Mouse (Mus musculus) hindbrain, embryonic 14.5 days (tissue): ENCODE measurements at regions not wholly inside any gene's neighbourhood (a gene's known extent, or its start where the extent isn't known, plus 50 kb on each side); places are given as distances from the start of the nearest gene placed in this dataset.
A peak's percentile ranks its signal among the peaks of the same experiment; 100 is the strongest.

Experiments
- ATAC-seq: fragments of 200-750 bp; cut with Nextera tagmentation; 2 replicates; pipeline ENCODE4 v1.8.0; 2017; ENCODE audit warnings: moderate number of reproducible peaks, mild to moderate bottlenecking, moderate TSS enrichment, moderate library complexity; ENCODE audit not compliant: low FRiP score
- DNase-seq: peaks from one replicate; pipeline ENCODE4 v3.0.0-alpha.2; 2015; ENCODE audit warnings: low spot score
- H3K27ac ChIP-seq: fragments of 300-500 bp; sonication (generic); 2 replicates; pipeline ENCODE4 v1.5.1; 2014; ENCODE audit warnings: mild to moderate bottlenecking, moderate library complexity
- H3K27me3 ChIP-seq: fragments of 300-500 bp; sonication (generic); 2 replicates; pipeline ENCODE4 v1.6.1; 2014; ENCODE audit warnings: mild to moderate bottlenecking, low read length, mixed read lengths; ENCODE audit not compliant: control insufficient read depth, insufficient read depth
- H3K36me3 ChIP-seq: fragments of 300-500 bp; sonication (generic); replicated peaks from 2 replicates; pipeline ENCODE4 v1.6.1; 2014; ENCODE audit not compliant: control insufficient read depth, insufficient read depth
- H3K4me1 ChIP-seq: fragments of 300-500 bp; sonication (generic); replicated peaks from 2 replicates; pipeline ENCODE4 v1.6.1; 2014; ENCODE audit warnings: antibody characterized with exemption, low read length, mixed read lengths; ENCODE audit not compliant: control insufficient read depth, insufficient read depth
- H3K4me2 ChIP-seq: fragments of 300-500 bp; sonication (generic); replicated peaks from 2 replicates; pipeline ENCODE4 v1.6.1; 2014; ENCODE audit warnings: mild to moderate bottlenecking, moderate library complexity
- H3K4me3 ChIP-seq: fragments of 300-500 bp; sonication (generic); replicated peaks from 2 replicates; pipeline ENCODE4 v1.5.1; 2014; ENCODE audit warnings: mild to moderate bottlenecking, low read length
- H3K9ac ChIP-seq: fragments of 300-500 bp; sonication (generic); 2 replicates; pipeline ENCODE4 v1.6.1; 2014
- H3K9me3 ChIP-seq: fragments of 300-500 bp; sonication (generic); 2 replicates; pipeline ENCODE4 v1.6.1; 2016; ENCODE audit warnings: low read length; ENCODE audit not compliant: control insufficient read depth
- WGBS: fragments of 180-500 bp; shearing (Covaris S2); extraction: QIAGEN DNeasy Blood & Tissue Kit; methylation state at CpG from one replicate; pipeline ENCODE4 v1.1.7; 2014; 5-methylcytosine and 5-hydroxymethylcytosine counted together

GRCm38 (mm10) chr17:51500751-51501150 lies 321.6 kb upstream of the Tbc1d5 start:
- Histone ChIP-seq H3K9me3 (no peaks in the 10 kb centered on the region), H3K9ac (no peak overlapping the region), H3K27ac (no peak overlapping the region), H3K4me1 (no peaks in the 10 kb centered on the region), H3K4me2 (no peak overlapping the region; the same call in 1 of the 2 replicates), H3K4me3 (no peak overlapping the region), H3K27me3 (no peaks in the 10 kb centered on the region), H3K36me3 (no peaks in the 10 kb centered on the region)
- WGBS = 61% methylated on average over 10 of the region's 10 CpGs
- DNase-seq (no peak), ATAC-seq (no peak)

DNA sequence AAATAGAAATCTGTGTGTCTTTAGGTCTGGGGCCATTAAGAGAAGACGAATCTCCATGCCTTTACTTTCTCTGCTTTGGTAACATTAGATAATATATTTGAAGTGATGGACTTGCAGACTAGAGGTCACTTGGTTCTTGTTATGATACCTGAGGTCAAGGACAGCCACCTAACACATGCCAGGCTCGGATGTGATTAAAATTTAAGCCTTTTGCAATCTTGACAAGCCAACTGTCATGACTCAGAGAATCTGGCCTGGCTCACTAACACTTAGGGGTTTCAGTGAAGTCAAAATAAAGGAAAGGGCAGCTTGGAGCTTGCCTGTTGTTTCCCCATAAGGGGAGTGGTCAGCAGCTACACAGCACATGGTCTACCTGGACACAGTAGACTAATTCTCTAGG lies 320.4 kb upstream of the Tbc1d5 start:
- DNase-seq (no peak), ATAC-seq (no peak)
- WGBS = 92% methylated on average over 2 of the region's 2 CpGs
- H3K9ac ChIP-seq = no peak overlapping the region
- no peak overlapping the region for H3K4me3 ChIP-seq
- no peaks in the 10 kb centered on the region for H3K4me1 ChIP-seq
- no peaks in the 10 kb centered on the region for H3K27me3 ChIP-seq
- no peaks in the 10 kb centered on the region for H3K36me3 ChIP-seq
- no peak overlapping the region for H3K27ac ChIP-seq
- H3K4me2 ChIP-seq = no peak overlapping the region
- H3K9me3 ChIP-seq = no peaks in the 10 kb centered on the region

DNA sequence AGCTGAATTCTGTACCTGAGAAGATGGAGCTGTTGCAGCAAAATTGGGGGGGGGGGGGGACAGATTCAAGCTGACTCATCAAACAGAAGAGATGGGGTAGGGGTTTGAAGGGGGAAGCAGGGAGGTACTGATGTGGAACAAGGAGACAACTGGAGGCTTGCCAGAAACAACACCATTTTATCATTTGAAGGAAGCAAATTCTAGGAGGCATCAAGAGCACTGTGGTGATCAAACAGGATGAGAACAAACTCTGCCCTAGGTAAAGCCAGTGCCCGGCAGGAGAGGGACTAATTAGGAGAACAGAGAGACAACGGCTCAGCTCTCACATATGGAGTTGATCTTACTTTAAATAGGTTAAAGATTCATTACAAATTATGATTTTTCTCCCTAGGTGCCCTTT lies 315.9 kb upstream of the Tbc1d5 start:
- no peaks in the 10 kb centered on the region for H3K27me3 ChIP-seq
- no peak overlapping the region for H3K27ac ChIP-seq
- ATAC-seq (no peak), DNase-seq (no peak)
- WGBS = 52% methylated on average over 2 of the region's 2 CpGs
- no peak overlapping the region for H3K4me2 ChIP-seq
- no peaks in the 10 kb centered on the region for H3K36me3 ChIP-seq
- no peaks in the 10 kb centered on the region for H3K9me3 ChIP-seq
- no peak overlapping the region for H3K9ac ChIP-seq
- H3K4me3 ChIP-seq = no peak overlapping the region
- no peaks in the 10 kb centered on the region for H3K4me1 ChIP-seq

GRCm38 (mm10) chr17:51489386-51489785 lies 310.2 kb upstream of the Tbc1d5 start:
- ATAC-seq (no peak), DNase-seq (no peak)
- Histone ChIP-seq H3K9ac (no peak overlapping the region), H3K9me3 (no peaks in the 10 kb centered on the region), H3K4me2 (no peak overlapping the region), H3K4me1 (no peaks in the 10 kb centered on the region), H3K36me3 (no peaks in the 10 kb centered on the region), H3K4me3 (no peak overlapping the region), H3K27ac (no peak overlapping the region), H3K27me3 (no peaks in the 10 kb centered on the region)
- WGBS = 86% methylated on average over 3 of the region's 3 CpGs

DNA sequence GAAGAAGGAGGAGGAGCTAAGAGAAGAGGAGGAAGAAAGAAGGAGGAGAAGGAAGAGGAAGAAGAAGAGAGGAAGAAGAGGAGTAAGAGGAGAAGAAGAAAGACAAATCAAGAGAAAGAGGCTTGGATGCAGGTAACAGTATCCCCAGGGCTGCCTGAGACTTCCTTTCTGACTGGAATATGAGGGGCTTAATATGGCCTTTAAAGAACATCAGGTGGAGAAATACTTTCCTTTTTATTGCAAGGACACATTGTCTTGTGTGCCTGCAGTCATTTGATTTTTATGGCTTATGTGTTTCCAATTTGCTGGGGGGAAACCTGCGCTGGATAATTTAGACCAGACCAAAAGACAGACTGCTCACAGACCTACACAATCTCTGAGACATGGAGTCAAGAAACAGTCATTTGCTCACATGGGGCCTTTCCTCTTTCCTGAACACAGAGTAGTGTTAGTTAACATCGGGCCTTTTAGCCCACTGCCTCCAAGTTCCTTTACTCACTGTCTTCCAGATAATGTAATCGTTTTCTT lies 308.8 kb upstream of the Tbc1d5 start:
- Histone ChIP-seq H3K9ac (no peak overlapping the region), H3K27me3 (no peaks in the 10 kb centered on the region), H3K27ac (no peak overlapping the region), H3K4me2 (no peak overlapping the region), H3K4me3 (no peak overlapping the region), H3K4me1 (no peaks in the 10 kb centered on the region), H3K9me3 (no peaks in the 10 kb centered on the region), H3K36me3 (no peaks in the 10 kb centered on the region)
- ATAC-seq = no peak
- DNase-seq = no peak
- WGBS = 93% methylated on average over 3 of the region's 3 CpGs

DNA sequence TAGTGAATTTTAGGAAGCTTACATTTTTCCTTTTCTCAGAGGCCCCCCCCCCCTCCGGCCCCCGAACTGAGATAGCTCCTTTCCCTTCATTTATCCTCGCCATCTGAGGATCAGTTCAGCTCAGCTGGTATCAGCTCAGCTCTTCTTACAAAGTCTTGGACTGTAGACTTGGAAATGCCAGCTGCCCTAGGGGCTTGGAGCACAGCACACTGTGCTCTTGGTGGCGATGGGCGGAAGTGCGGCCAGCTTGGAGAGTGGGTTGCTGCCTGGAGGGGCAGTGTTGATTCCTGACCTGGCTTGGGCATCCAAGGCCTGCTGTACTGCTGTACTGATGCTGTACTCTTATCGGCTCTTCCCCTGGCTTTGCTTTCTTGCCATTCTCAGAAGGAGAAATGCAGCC lies 298.7 kb upstream of the Tbc1d5 start:
- ATAC-seq (no peak), DNase-seq (no peak)
- Histone ChIP-seq H3K36me3 (no peaks in the 10 kb centered on the region), H3K9me3 (no peaks in the 10 kb centered on the region), H3K9ac (no peak overlapping the region), H3K27ac (no peak overlapping the region), H3K4me1 (no peaks in the 10 kb centered on the region), H3K27me3 (no peaks in the 10 kb centered on the region), H3K4me3 (no peak overlapping the region), H3K4me2 (no peak overlapping the region)
- 78% methylated on average over 7 of the region's 7 CpGs for WGBS

DNA sequence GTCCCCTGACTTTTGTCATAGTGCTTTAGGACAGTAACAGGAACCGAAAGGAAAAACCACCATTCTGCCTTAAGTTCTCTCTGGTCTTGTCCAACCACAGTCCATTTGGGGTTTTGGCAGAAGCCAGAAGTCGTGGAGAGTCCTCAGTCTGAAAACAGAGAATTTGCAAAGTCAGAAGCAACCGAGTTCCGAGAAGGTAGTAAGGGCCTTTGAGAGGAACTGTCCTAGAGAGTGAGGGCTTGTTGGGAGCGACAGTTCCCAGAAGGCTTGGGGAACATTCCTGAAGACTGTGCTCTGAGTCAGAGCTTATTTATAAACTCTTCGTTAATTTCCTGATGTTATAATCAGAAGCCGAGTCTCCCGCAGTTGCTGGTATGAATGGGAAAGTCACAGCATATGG lies 298.3 kb upstream of the Tbc1d5 start:
- no peak overlapping the region for H3K4me2 ChIP-seq
- H3K36me3 ChIP-seq = no peaks in the 10 kb centered on the region
- H3K4me1 ChIP-seq = no peaks in the 10 kb centered on the region
- 96% methylated on average over 8 of the region's 8 CpGs for WGBS
- H3K9me3 ChIP-seq = no peaks in the 10 kb centered on the region
- H3K9ac ChIP-seq = no peak overlapping the region
- DNase-seq = no peak
- no peak overlapping the region for H3K27ac ChIP-seq
- ATAC-seq = no peak
- no peak overlapping the region for H3K4me3 ChIP-seq
- no peaks in the 10 kb centered on the region for H3K27me3 ChIP-seq

DNA sequence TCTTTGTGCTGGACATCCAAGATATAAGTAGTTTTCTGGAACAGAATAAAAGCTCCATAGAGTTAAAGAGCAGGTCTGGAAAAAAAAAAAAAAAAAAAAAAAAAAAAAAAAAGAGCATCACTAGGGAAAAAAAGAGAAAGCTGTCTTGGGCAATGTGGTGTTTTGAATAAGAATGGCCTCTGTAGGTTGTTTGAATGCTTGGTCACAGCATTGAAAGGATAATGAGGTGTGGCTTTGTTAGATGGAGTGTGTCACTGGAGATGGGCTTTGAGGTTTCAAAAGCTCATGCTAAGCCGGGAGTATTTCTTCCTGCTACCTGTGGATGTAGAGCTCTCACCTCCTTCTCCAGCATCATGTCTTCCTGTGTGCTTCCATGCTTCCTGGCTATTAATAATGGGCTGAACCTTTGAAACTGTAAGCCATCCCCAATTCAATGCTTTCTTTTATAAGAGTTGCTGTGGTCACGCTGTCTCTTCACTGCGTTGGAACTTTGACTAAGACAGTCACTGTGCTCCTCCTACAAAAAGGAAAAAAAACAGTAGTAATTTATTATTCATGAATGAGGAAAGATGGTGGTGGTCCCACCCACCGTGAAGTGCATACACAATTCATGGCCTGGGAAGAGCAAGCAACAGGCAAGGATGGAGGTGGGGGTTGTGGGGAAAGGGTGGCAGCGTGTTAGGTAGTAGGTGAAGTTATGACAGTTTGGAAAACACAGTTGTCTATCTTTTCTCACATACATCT lies 283.2 kb upstream of the Tbc1d5 start:
- no peak for DNase-seq
- 0 out of 2 replicates have a peak overlapping the region, but pooled peaks have one; percentile 19 for H3K4me3 ChIP-seq
- H3K9ac ChIP-seq = no peak overlapping the region
- H3K27ac ChIP-seq = no peak overlapping the region
- H3K36me3 ChIP-seq = no peaks in the 10 kb centered on the region
- no peaks in the 10 kb centered on the region; the same call in 1 of the 2 replicates for H3K4me1 ChIP-seq
- WGBS = 25% methylated on average over 5 of the region's 5 CpGs
- peak overlapping the region; percentile 44 for H3K4me2 ChIP-seq
- H3K27me3 ChIP-seq = no peaks in the 10 kb centered on the region
- no peak for ATAC-seq
- no peaks in the 10 kb centered on the region for H3K9me3 ChIP-seq

- WGBS = 46% methylated on average over 14 of the region's 14 CpGs
- peak overlapping the region; percentile 19 for H3K4me3 ChIP-seq
- ATAC-seq (no peak; the same call in 1 of the 2 replicates), DNase-seq (peak; percentile 32)
- no peak overlapping the region for H3K27ac ChIP-seq
- H3K9me3 ChIP-seq = no peaks in the 10 kb centered on the region
- no peaks in the 10 kb centered on the region for H3K36me3 ChIP-seq
- no peaks in the 10 kb centered on the region for H3K27me3 ChIP-seq
- peak overlapping the region; percentile 16; the same call in 1 of the 2 replicates for H3K9ac ChIP-seq
- no peaks in the 10 kb centered on the region; the same call in 1 of the 2 replicates for H3K4me1 ChIP-seq
- peak overlapping the region; percentile 44 for H3K4me2 ChIP-seq
These were observed 282.1 kb upstream of the Tbc1d5 start for GRCm38 (mm10) chr17:51461248-51461647.
